Mouse (Mus musculus): Measurements from ENCODE around the gene Olfr902. TPM values are rescaled to one million over a fixed set of nuclear protein-coding genes. Genes with fewer than 3 reads are reported as not detected.

Gene Olfr902
- total RNA-seq (2023) = not detected

DNA sequence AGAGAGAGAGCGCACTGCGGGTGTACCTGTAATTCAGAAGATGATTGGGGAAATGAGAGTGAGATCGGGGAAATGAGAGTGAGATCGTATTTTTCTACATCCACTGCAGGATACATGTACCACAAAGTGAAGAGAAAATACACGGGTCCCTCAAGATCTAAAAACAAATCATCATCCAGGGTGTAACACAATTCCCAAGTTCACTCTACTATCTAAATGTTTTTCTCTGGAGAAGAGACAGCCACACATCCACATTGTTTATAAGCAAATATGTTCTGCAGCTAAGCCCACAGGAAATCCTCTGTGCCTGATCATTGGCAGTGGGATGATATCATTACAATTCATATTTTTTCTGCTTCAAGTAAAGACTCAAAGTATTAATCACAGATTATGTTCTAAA, at the start of gene Olfr902:
Gene Olfr902, plus strand, starts transcription at position 301 of the 400 bp plus-strand sequence.

DNA sequence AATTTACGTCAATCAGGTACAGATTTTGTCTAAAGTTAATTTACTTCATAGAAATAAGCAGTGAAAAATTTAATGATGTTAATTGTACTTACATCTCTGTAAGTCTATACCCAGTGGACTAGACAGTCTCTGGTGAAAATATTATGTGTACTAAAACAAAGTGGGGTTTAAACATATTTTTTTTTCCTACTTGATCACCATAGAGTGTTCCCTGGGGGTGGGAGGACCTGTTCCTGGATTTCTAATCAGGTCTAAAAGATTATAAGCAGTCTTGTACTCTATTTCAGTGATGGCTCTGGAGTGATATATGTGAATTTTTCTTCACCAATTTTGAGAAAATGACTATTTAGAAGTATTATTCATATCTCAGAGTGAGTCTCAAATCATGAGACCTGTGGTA, 46.1 kb upstream of the Olfr902 start, which contains the start of gene Olfr147:
Gene Olfr147, plus strand, starts transcription at position 301 of the 400 bp plus-strand sequence.

DNA sequence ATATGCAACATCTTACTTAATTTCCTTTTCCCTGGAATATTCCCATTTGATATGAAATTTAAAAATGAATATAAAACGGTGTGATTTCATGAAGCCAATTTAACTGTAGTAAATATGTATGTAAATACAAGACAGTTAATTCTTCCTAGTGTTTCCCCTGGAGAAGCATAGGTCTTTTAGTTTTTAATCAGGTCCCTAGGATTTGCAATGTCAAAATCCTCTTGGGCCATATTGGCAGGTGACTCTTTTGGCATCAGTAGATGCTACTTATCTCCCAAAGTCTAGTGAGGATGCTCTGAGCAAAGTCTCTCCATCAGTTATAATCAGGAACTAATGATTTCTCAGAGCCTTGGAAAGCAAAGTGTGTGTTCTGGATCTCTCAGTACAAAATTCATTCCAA, 18.3 kb upstream of the Olfr902 start, which contains the start of gene Olfr901:
Gene Olfr901, plus strand, starts transcription at position 301 of the 400 bp plus-strand sequence.

DNA sequence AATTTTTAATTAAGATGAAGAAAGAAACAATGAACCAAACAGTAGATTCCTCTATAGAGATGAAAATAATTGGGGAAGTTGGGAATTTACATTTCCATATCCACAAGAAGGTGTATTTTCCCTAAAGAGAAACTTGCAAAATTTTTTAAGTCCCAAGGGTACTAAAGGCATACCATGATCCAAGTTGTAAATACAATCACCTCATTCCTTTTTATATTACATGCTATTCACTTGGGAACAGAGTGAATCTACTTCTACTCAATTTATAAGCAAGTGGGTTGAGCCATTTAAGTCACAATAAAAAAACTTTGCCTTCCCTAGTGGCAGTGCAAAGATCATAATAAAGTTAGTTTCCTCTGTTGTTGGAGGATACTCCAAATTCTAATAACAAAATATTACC, 15.4 kb downstream of the Olfr902 start, which contains the start of gene Olfr904:
Gene Olfr904, plus strand, starts transcription at position 301 of the 400 bp plus-strand sequence.

DNA sequence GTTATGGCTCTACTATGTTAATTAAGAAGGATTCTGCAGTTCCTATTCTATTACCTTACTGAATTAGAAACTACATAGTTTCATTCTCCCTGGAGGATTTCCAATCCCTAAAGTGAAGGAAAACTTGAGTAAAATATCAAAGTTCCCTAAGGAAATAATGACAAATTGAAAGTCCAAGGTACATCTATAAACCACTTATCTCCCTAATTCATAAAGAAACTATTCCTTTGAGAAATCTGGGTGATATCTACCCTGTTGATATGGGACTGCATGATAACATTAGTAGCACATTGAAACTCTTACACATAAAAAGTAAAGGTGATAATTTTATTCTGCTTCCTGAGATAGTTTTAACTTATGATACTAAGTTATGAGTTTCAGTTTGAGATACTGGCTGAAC, 23.4 kb downstream of the Olfr902 start, which contains the start of gene Olfr905:
Gene Olfr905, plus strand, starts transcription at position 301 of the 400 bp plus-strand sequence.

DNA sequence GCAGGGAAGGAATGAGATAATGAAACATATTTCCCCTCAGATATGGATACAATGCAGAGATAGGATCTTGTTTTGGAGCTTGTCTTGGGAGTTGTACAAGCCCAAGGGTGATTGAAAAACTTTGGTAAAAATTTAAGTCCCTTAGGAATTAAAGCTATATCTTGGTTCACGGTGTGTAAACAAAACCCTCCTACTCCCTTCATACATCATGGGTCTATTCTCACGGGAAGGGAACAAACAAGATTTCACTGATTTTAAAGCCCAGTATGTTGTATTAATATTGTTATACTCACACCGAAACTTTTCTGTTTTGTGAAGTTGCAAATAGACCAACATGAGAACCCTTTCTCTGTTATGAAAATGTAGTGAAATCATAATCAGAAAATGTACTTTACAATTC, 39.3 kb downstream of the Olfr902 start, which contains the start of gene Olfr906:
Gene Olfr906, plus strand, starts transcription at position 301 of the 400 bp plus-strand sequence.

DNA sequence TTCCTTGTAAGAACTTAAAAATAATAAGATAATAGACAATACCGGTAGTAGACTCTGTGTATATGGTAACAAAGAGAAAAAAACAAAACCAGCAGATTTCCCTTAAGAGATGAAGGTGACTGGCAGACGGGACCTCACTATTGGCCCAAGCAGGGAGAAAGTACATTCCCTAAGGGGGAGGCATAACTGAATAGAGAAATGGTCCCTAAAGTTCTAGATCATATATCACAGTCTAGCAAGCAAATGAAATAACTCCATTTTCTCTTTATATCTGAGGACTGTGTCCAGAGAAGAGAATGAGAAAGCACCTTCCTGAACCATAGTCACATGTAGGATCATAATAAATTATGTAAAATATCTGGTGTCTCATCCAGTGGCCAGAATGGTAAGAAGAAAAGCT, 48.0 kb downstream of the Olfr902 start, which contains the start of gene Olfr907:
Gene Olfr907, plus strand, starts transcription at position 301 of the 400 bp plus-strand sequence.

Other genes starting within 250 kb of the Olfr902 start
- gene Olfr893, start 239.3 kb upstream of the Olfr902 start, total RNA-seq (2023) = not detected
- not detected for gene Olfr894, start 229.6 kb upstream of the Olfr902 start, total RNA-seq (2023)
- not detected for gene Olfr143, start 194.9 kb upstream of the Olfr902 start, total RNA-seq (2023)
- gene Olfr895, start 179.8 kb upstream of the Olfr902 start, total RNA-seq (2023) = not detected
- not detected for gene Olfr896-ps1, start 156.5 kb upstream of the Olfr902 start, total RNA-seq (2023)
- gene Olfr25, start 118.6 kb upstream of the Olfr902 start, total RNA-seq (2023) = not detected
- gene Olfr898, start 99.2 kb upstream of the Olfr902 start, total RNA-seq (2023) = not detected
- gene Olfr250, start 80.8 kb upstream of the Olfr902 start, total RNA-seq (2023) = not detected
- gene Olfr251, start 70.6 kb upstream of the Olfr902 start, total RNA-seq (2023) = not detected
- not detected for gene Olfr147, start 46.0 kb upstream of the Olfr902 start, total RNA-seq (2023)
- gene Olfr901, start 18.2 kb upstream of the Olfr902 start, total RNA-seq (2023) = not detected
- not detected for gene Olfr904, start 15.5 kb downstream of the Olfr902 start, total RNA-seq (2023)
- not detected for gene Olfr905, start 23.5 kb downstream of the Olfr902 start, total RNA-seq (2023)
- not detected for gene Olfr906, start 39.4 kb downstream of the Olfr902 start, total RNA-seq (2023)
- gene Olfr907, start 48.1 kb downstream of the Olfr902 start, total RNA-seq (2023) = not detected
- not detected for gene Olfr911-ps1, start 73.9 kb downstream of the Olfr902 start, total RNA-seq (2023)
- not detected for gene Olfr910, start 90.2 kb downstream of the Olfr902 start, total RNA-seq (2023)
- gene Olfr912, start 132.5 kb downstream of the Olfr902 start, total RNA-seq (2023) = not detected
- not detected for gene Olfr913, start 145.1 kb downstream of the Olfr902 start, total RNA-seq (2023)
- gene Olfr914, start 157.4 kb downstream of the Olfr902 start, total RNA-seq (2023) = not detected
- not detected for gene Olfr916, start 212.2 kb downstream of the Olfr902 start, total RNA-seq (2023)
- not detected for gene Olfr917, start 218.2 kb downstream of the Olfr902 start, total RNA-seq (2023)
- gene Olfr918, start 226.9 kb downstream of the Olfr902 start, total RNA-seq (2023) = not detected

Data from B cell, adult 67 days (primary cell).